Mouse (Mus musculus): Measurements from ENCODE around the gene Tsku. TPM values are rescaled to one million over a fixed set of nuclear protein-coding genes. Genes with fewer than 3 reads are reported as not detected.

Tsku gene
- polyA plus RNA-seq, 1 experiment, result 9.5 TPM

DNA sequence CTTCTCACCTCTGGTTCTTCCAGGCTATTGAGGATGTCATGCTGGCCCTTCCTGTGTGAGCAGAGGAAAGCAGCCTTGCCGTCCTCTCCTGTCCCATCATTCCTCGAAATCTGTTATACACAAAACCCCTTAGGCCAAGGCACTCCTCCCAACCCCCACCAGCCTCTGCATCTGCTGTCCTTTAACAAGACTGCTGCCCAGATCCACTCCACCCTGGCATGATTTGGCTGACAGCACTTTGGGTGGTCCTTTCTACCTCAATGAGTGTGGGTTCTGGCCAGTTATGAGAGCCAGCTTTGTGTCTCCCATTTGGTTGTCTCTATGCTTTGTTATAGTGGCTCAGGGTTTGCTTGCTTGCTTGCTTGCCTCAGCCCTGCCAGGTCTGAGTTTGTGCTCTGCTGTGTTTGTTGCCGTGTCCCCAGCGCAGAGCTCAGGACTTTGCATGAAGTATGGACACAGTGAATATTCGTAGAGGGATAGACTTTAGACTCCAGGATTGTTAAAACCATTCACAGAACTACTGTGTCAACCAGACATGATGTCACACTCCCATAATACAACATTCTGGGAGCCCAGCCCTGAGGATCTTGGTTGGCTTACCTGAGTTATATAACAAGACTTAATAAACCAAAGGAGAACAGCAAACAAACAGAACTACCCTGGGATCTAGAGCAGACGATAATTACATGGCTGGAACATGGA, 19.2 kb upstream of the Tsku start:
- H3K4me1 ChIP-seq (ENCODE audit: control insufficient read depth, insufficient read depth, low read length), result peaks cover 5% of the 10 kb centered on the region; the same call in 1 of the 2 replicates
- no peak overlapping the region for H3K4me3 ChIP-seq (ENCODE audit: insufficient read depth, low read depth, low read length)
- no peak overlapping the region for H3K27ac ChIP-seq (ENCODE audit: insufficient read depth, low read depth, low read length)
- no peak for DNase-seq
- TF ChIP-seq CTCF (conservative IDR thresholded peaks at IDR 0.05; ENCODE audit: insufficient read depth, insufficient read length, low read depth, low read length), result no peak
- no peak for TF ChIP-seq POLR2A (IDR thresholded peaks at IDR 0.05; ENCODE audit: low read depth, low read length)
- 82% methylated on average over 6 of the region's 6 CpGs for WGBS
- H3K36me3 ChIP-seq (ENCODE audit: control insufficient read depth, insufficient read depth, low read length), result no peaks in the 10 kb centered on the region
- H3K27me3 ChIP-seq (replicated peaks; ENCODE audit: control insufficient read depth, insufficient read depth, low read length), result no peaks in the 10 kb centered on the region

DNA sequence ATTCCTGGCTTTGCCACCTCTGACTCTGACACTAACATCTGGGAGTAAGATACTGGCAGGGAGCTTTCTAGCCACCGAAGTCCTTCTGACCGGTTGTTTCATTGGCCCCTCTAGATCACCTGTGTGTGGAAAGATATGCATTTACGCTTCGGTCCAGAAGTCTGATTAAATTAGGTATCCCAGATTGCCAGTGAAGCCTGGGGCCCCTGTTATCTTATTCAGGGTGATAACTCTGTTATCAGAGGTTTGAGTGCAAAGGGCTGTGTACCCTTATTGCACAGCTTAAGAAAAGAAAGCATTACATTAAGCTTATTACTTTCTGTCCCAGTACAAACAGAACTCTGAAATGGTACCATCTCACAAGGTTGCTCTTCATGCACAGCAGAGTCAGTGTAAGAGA, 18.1 kb upstream of the Tsku start:
- Histone ChIP-seq H3K4me1 (ENCODE audit: control insufficient read depth, insufficient read depth, low read length) (peaks cover 4% of the 10 kb centered on the region; the same call in 1 of the 2 replicates), H3K27ac (ENCODE audit: insufficient read depth, low read depth, low read length) (no peak overlapping the region), H3K36me3 (ENCODE audit: control insufficient read depth, insufficient read depth, low read length) (no peaks in the 10 kb centered on the region), H3K4me3 (ENCODE audit: insufficient read depth, low read depth, low read length) (no peak overlapping the region), H3K27me3 (replicated peaks; ENCODE audit: control insufficient read depth, insufficient read depth, low read length) (no peaks in the 10 kb centered on the region)
- WGBS, result 93% methylated on average over 4 of the region's 4 CpGs
- DNase-seq, result no peak
- TF ChIP-seq CTCF (conservative IDR thresholded peaks at IDR 0.05; ENCODE audit: insufficient read depth, insufficient read length, low read depth, low read length) (no peak), POLR2A (IDR thresholded peaks at IDR 0.05; ENCODE audit: low read depth, low read length) (no peak)

DNA sequence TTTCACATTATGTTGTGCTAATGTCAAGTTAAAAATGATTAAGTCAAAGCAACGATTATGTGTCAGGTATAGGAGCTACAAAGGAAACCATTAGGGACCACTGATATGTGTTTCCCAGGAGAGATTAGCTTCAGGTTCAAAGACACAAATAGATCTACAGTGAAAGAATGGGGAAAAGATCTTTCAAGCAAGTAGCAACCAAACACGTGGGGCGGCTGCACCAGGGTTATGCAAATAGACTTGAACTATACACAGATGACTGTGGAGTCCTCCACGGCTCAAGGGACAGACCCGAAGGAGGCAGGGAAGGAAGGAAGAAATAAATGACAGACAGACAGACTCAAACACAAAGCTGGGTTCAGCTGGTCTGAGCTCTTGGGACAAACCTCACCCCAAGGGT, 16.1 kb upstream of the Tsku start:
- 41% methylated on average over 5 of the region's 5 CpGs for WGBS
- Histone ChIP-seq H3K4me3 (ENCODE audit: insufficient read depth, low read depth, low read length) (no peak overlapping the region), H3K36me3 (ENCODE audit: control insufficient read depth, insufficient read depth, low read length) (no peaks in the 10 kb centered on the region), H3K27ac (ENCODE audit: insufficient read depth, low read depth, low read length) (no peak overlapping the region), H3K27me3 (replicated peaks; ENCODE audit: control insufficient read depth, insufficient read depth, low read length) (0 out of 2 replicates have a peak, but pooled peaks cover 1% of the 10 kb centered on the region), H3K4me1 (ENCODE audit: control insufficient read depth, insufficient read depth, low read length) (no peaks in the 10 kb centered on the region)
- no peak for DNase-seq
- TF ChIP-seq CTCF (conservative IDR thresholded peaks at IDR 0.05; ENCODE audit: insufficient read depth, insufficient read length, low read depth, low read length), result no peak
- no peak for TF ChIP-seq POLR2A (IDR thresholded peaks at IDR 0.05; ENCODE audit: low read depth, low read length)

DNA sequence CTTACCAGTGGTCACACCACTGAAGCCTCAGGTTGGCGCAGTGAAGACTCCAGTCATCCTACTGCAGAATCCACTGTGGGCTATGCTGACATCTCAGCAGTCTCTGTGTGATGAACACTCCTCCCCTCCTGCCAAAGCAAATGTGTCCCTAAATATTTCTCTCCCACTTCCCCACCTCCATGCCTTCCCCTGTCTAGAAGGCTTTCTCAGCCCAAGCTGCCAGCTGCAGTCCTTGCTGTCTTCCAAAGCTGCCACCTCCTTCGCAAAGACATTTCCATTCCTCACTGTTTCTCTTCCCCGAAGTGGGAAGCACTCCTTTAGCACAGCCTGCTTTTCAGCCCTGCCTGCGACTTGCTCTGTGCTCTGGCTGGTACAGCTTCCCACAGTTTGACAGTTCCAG, 10.0 kb upstream of the Tsku start:
- 56% methylated on average over 4 of the region's 4 CpGs for WGBS
- Histone ChIP-seq H3K4me3 (ENCODE audit: insufficient read depth, low read depth, low read length) (no peak overlapping the region), H3K4me1 (ENCODE audit: control insufficient read depth, insufficient read depth, low read length) (no peaks in the 10 kb centered on the region), H3K27me3 (replicated peaks; ENCODE audit: control insufficient read depth, insufficient read depth, low read length) (0 out of 2 replicates have a peak, but pooled peaks cover 1% of the 10 kb centered on the region), H3K36me3 (ENCODE audit: control insufficient read depth, insufficient read depth, low read length) (no peaks in the 10 kb centered on the region), H3K27ac (ENCODE audit: insufficient read depth, low read depth, low read length) (no peak overlapping the region)
- no peak for DNase-seq
- TF ChIP-seq POLR2A (IDR thresholded peaks at IDR 0.05; ENCODE audit: low read depth, low read length) (no peak), CTCF (conservative IDR thresholded peaks at IDR 0.05; ENCODE audit: insufficient read depth, insufficient read length, low read depth, low read length) (no peak)

DNA sequence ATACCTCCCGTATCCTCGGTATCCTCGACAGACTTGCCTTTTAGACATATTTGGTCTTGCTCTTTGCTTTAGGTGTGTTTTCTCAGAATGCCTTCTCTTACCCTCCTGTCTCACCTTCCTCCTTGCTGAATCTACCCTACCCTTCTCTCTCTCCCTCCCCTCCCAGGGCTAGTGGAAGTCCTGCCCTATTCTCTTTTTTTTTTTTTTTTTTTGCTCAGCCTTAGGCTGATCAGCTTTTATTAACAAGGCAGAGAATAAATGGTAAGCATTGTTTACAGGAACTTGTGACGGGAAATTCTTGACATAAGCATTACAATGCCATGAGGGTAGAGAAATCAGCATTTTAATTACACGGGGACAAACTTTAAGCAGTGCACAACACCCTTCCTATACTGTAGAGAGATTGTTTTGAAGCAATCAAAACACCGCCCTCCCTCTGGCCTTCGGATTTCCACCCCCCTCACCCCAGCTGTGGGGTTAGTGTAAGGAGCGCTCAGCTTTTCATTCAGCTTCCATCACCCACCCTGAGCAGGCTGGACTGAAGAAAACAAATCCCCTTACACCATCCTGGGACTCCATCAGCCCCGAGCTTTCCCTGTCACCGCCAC, 8.7 kb upstream of the Tsku start:
- H3K27ac ChIP-seq (ENCODE audit: insufficient read depth, low read depth, low read length), result no peak overlapping the region
- 0 out of 2 replicates have a peak, but pooled peaks cover 1% of the 10 kb centered on the region for H3K27me3 ChIP-seq (replicated peaks; ENCODE audit: control insufficient read depth, insufficient read depth, low read length)
- H3K36me3 ChIP-seq (ENCODE audit: control insufficient read depth, insufficient read depth, low read length), result no peaks in the 10 kb centered on the region
- WGBS, result 73% methylated on average over 10 of the region's 10 CpGs
- no peaks in the 10 kb centered on the region for H3K4me1 ChIP-seq (ENCODE audit: control insufficient read depth, insufficient read depth, low read length)
- no peak for TF ChIP-seq POLR2A (IDR thresholded peaks at IDR 0.05; ENCODE audit: low read depth, low read length)
- no peak for TF ChIP-seq CTCF (conservative IDR thresholded peaks at IDR 0.05; ENCODE audit: insufficient read depth, insufficient read length, low read depth, low read length)
- no peak for DNase-seq
- H3K4me3 ChIP-seq (ENCODE audit: insufficient read depth, low read depth, low read length), result no peak overlapping the region

DNA sequence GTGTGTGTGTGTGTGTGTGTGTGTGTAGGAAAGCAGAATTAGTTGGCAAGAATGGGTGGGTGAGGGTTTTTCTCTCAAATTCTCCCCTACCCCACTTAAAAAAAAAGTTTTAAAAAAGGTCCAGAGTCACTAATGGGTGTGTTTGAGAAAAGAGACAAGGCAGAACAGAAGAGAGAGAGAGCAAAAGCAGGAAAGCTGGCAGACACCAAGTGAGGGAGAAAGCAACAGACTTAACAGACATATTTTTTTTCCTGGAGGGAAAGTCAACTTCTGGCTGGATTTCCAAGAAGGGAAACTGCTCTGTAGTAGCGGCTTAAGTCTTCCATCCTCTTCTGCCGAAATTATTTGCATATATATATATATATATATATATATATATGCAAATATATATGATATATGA, 534 bp upstream of the Tsku start:
- H3K4me1 ChIP-seq (ENCODE audit: control insufficient read depth, insufficient read depth, low read length), result peaks cover 18% of the 10 kb centered on the region
- H3K36me3 ChIP-seq (ENCODE audit: control insufficient read depth, insufficient read depth, low read length), result no peaks in the 10 kb centered on the region
- TF ChIP-seq CTCF (conservative IDR thresholded peaks at IDR 0.05; ENCODE audit: insufficient read depth, insufficient read length, low read depth, low read length) (no peak), POLR2A (IDR thresholded peaks at IDR 0.05; ENCODE audit: low read depth, low read length) (no peak)
- peak overlapping the region; percentile 95 for H3K4me3 ChIP-seq (ENCODE audit: insufficient read depth, low read depth, low read length)
- no peak overlapping the region for H3K27ac ChIP-seq (ENCODE audit: insufficient read depth, low read depth, low read length)
- H3K27me3 ChIP-seq (replicated peaks; ENCODE audit: control insufficient read depth, insufficient read depth, low read length), result no peaks in the 10 kb centered on the region
- WGBS, result 38% methylated on average over 2 of the region's 2 CpGs
- no peak for DNase-seq

DNA sequence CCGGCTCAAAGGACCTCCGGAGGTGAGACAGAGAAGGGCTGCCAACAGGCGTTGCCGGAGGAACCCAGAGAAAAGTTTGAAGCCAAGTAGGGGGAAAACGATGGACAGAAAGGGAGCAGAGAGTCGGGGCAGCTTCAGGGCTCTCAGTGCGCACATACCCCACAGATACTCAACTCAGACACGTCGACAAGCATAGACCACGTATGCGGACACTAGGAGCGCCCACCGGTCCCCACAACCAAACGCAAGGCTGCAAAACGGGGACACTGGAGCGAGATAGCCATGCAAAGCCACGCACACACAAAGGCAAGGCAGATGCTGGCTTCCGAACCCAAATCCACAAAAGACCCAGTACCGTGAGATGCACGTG, 522 bp downstream of the Tsku start:
- Histone ChIP-seq H3K36me3 (ENCODE audit: control insufficient read depth, insufficient read depth, low read length) (no peaks in the 10 kb centered on the region), H3K27me3 (replicated peaks; ENCODE audit: control insufficient read depth, insufficient read depth, low read length) (no peaks in the 10 kb centered on the region), H3K27ac (ENCODE audit: insufficient read depth, low read depth, low read length) (peak overlapping the region; percentile 56), H3K4me1 (ENCODE audit: control insufficient read depth, insufficient read depth, low read length) (peaks cover 19% of the 10 kb centered on the region), H3K4me3 (ENCODE audit: insufficient read depth, low read depth, low read length) (peak overlapping the region; percentile 95)
- DNase-seq, result no peak
- no peak for TF ChIP-seq POLR2A (IDR thresholded peaks at IDR 0.05; ENCODE audit: low read depth, low read length)
- no peak for TF ChIP-seq CTCF (conservative IDR thresholded peaks at IDR 0.05; ENCODE audit: insufficient read depth, insufficient read length, low read depth, low read length)
- under 1% methylated on average over 20 of the region's 20 CpGs for WGBS
